In the genomic region with DNA sequence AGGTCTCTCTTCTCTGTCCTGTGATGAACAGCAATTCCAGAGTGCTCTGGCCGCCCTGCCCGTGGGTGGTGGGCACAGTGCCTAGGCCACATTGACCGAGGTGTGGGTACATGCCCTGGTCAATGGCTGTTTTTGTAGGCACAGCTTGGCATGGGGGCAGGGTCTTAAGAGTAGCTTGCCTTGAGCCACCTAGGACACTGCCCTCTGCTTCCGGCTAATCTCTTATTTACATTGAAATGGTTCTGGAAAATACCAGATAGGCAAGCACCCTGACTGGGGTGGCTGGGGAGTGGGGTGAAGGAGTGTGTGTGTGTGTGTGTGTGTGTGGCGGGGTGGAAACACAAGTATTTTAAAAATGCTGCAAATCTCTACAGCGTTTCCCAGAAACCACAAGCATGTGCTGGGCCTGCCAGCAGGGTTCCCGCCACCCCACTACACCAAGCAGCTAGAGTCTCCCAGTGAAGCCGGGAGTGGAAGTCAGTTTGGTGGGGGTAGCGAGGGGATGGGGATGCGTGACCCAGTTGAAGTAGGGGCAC, we compare ENCODE assay signal across 9 mouse cellular contexts. TPM values are rescaled to one million over a fixed set of nuclear protein-coding genes. Genes with fewer than 3 reads are reported as not detected.
DNase-seq lines count a peak whose midpoint lies in the region; ATAC-seq and TF ChIP-seq lines count a peak whose summit lies in the region.
"Had no signal": no experiment of that assay in that cellular context is flagged by ENCODE, and none has a peak within 500 bp of the region (broad histone marks: within the 10 kb centered on the region; RNA-seq: fewer than 3 reads in every experiment).

No protein-coding gene starts in this region.

- no peaks in the 10 kb centered on the region for H3K9me3 ChIP-seq in embryonic facial prominence, embryonic 13.5 days

- H3K4me3 ChIP-seq in layer of hippocampus, adult 2 months = no peak overlapping the region; the same call in 1 of the 2 replicates
- 0 out of 2 replicates have a peak overlapping the region, but pooled peaks have one; percentile 13 for H3K4me3 ChIP-seq in embryonic facial prominence, embryonic 13.5 days

- H3K9ac ChIP-seq in embryonic facial prominence, embryonic 13.5 days = peak overlapping the region; percentile 54; the same call in 1 of the 2 replicates

- H3K27ac ChIP-seq in layer of hippocampus, adult 2 months = peak overlapping the region; percentile 81
- peak overlapping the region; percentile 92 for H3K27ac ChIP-seq in embryonic facial prominence, embryonic 13.5 days

- intact Hi-C loops in left cerebral cortex, postnatal 14 days (cut with DNase I) = no loop called here

- DNase-seq in layer of hippocampus, adult 2 months (ENCODE audit: low spot score in 2 of 2) = no peak
- no peak for DNase-seq in layer of hippocampus, adult 9-11 months
- DNase-seq in kidney, adult 8-10 months = peak; percentile 64 to 74
- DNase-seq in lung, postnatal 14 days = peak; percentile 37
- DNase-seq in urinary bladder, adult 18-20 months (ENCODE audit: low spot score in 2 of 2) = no peak
- DNase-seq in left cerebral cortex, postnatal 14 days (ENCODE audit: low spot score in 2 of 2) = no peak

- peaks cover 37% of the 10 kb centered on the region for H3K4me1 ChIP-seq in embryonic facial prominence, embryonic 13.5 days

- ATAC-seq in embryonic facial prominence, embryonic 13.5 days (ENCODE audit: insufficient number of reproducible peaks, insufficient read depth, low FRiP score, low TSS enrichment, low read depth) = peak; percentile 60
- no peak for ATAC-seq in CD4-positive, CD25-positive, alpha-beta regulatory T cell, adult 4 months

- 42% methylated on average over 10 of the region's 10 CpGs for WGBS in embryonic facial prominence, embryonic 13.5 days

- H3K27me3 ChIP-seq in embryonic facial prominence, embryonic 13.5 days = no peaks in the 10 kb centered on the region

- TF ChIP-seq CTCF in layer of hippocampus, adult 2 months (conservative IDR thresholded peaks at IDR 0.05) = no peak

- peaks cover 21% of the 10 kb centered on the region for H3K36me3 ChIP-seq in embryonic facial prominence, embryonic 13.5 days

- peak overlapping the region; percentile 47 for H3K4me2 ChIP-seq in embryonic facial prominence, embryonic 13.5 days

RNA-seq across cellular contexts. Expression of a gene that starts 4.3 kb away (rescaled TPM):
- not detected for total RNA-seq in layer of hippocampus, adult 2 months (2021)
- 1.8 TPM in 2 replicates for polyA plus RNA-seq in embryonic facial prominence, embryonic 13.5 days (2015; fragmentation: Nextera tagmentation; extraction: Ambion mirVana)
- under 1 TPM; 0.32 to 0.34 TPM for polyA plus RNA-seq in CD4-positive, CD25-positive, alpha-beta regulatory T cell, adult 4 months (2017; shearing (Covaris generic))
- not detected for total RNA-seq in left cerebral cortex, postnatal 14 days (2021)
- total RNA-seq: adrenal gland, postnatal 36 days had no signal

RNA-seq across cellular contexts. Expression of a gene that starts 20.2 kb away (rescaled TPM):
- total RNA-seq in layer of hippocampus, adult 2 months (2021) = 100 to 1,000 TPM; 137 to 156 TPM
- polyA plus RNA-seq in embryonic facial prominence, embryonic 13.5 days (2015; fragmentation: Nextera tagmentation; extraction: Ambion mirVana) = 28.4 and 34.0 TPM in 2 replicates
- 10 to 100 TPM; 21.4 to 28.9 TPM for polyA plus RNA-seq in CD4-positive, CD25-positive, alpha-beta regulatory T cell, adult 4 months (2017; shearing (Covaris generic))
- 100 to 1,000 TPM; 151 to 169 TPM for total RNA-seq in left cerebral cortex, postnatal 14 days (2021)

RNA-seq across cellular contexts. Expression of a gene that starts 58.2 kb away (rescaled TPM):
- not detected for total RNA-seq in layer of hippocampus, adult 2 months (2021)
- polyA plus RNA-seq in embryonic facial prominence, embryonic 13.5 days (2015; fragmentation: Nextera tagmentation; extraction: Ambion mirVana) = 1.1 TPM in 1 of 2 replicates, not detected in the other
- not detected for polyA plus RNA-seq in CD4-positive, CD25-positive, alpha-beta regulatory T cell, adult 4 months (2017; shearing (Covaris generic))
- not detected for total RNA-seq in left cerebral cortex, postnatal 14 days (2021)
- total RNA-seq: adrenal gland, postnatal 36 days had no signal

Comparison
In these comparisons a context has a peak if more than half of its experiments do, and no peak if none do; other contexts are left out.
1. DNase-seq: peak in kidney, adult 8-10 months (2 of 2) and lung, postnatal 14 days (single experiment); none in layer of hippocampus, adult 2 months (0 of 2), layer of hippocampus, adult 9-11 months (single experiment), urinary bladder, adult 18-20 months (0 of 2) and left cerebral cortex, postnatal 14 days (0 of 2).